Mouse (Mus musculus): ENCODE results near the gene Moxd1.
A peak's percentile ranks its signal among the peaks of the same experiment; 100 is the strongest.

Gene Moxd1

GRCm38 (mm10) chr10:24223449-24224143, at the start of gene Moxd1:
TSS of gene Moxd1 (plus strand) at chr10:24223517.
- peak; percentile 36 for DNase-seq

- no peak for DNase-seq
These were observed 32.9 kb upstream of the Moxd1 start for GRCm38 (mm10) chr10:24190392-24190791.

- DNase-seq, result no peak
These were observed 31.3 kb upstream of the Moxd1 start for GRCm38 (mm10) chr10:24191977-24192376.

GRCm38 (mm10) chr10:24199303-24199702, 24.0 kb upstream of the Moxd1 start:
- DNase-seq, result no peak

GRCm38 (mm10) chr10:24200099-24200498, 23.2 kb upstream of the Moxd1 start:
- DNase-seq, result no peak

GRCm38 (mm10) chr10:24210075-24210474, 13.2 kb upstream of the Moxd1 start:
- no peak for DNase-seq

- DNase-seq, result no peak
These were observed 10.0 kb upstream of the Moxd1 start for GRCm38 (mm10) chr10:24213297-24213696.

GRCm38 (mm10) chr10:24217558-24218268, 5.6 kb upstream of the Moxd1 start:
- DNase-seq, result no peak

GRCm38 (mm10) chr10:24220931-24221330, 2.4 kb upstream of the Moxd1 start:
- DNase-seq, result no peak

GRCm38 (mm10) chr10:24222911-24223310, 406 bp upstream of the Moxd1 start:
- DNase-seq, result no peak

- no peak for DNase-seq
These were observed 1.3 kb downstream of the Moxd1 start for GRCm38 (mm10) chr10:24224591-24224990.

GRCm38 (mm10) chr10:24228318-24229183, 5.2 kb downstream of the Moxd1 start:
- no peak for DNase-seq

- no peak for DNase-seq
These were observed 9.0 kb downstream of the Moxd1 start for GRCm38 (mm10) chr10:24232281-24232680.

- DNase-seq, result no peak
These were observed 12.3 kb downstream of the Moxd1 start for GRCm38 (mm10) chr10:24235426-24236283.

- DNase-seq, result no peak
These were observed 23.5 kb downstream of the Moxd1 start for GRCm38 (mm10) chr10:24246815-24247214.

- no peak for DNase-seq
These were observed 24.8 kb downstream of the Moxd1 start for GRCm38 (mm10) chr10:24248116-24248515.

GRCm38 (mm10) chr10:24251631-24252030, 28.3 kb downstream of the Moxd1 start:
- DNase-seq, result no peak

GRCm38 (mm10) chr10:24258150-24258549, 34.8 kb downstream of the Moxd1 start:
- no peak for DNase-seq

- DNase-seq, result no peak
These were observed 35.6 kb downstream of the Moxd1 start for GRCm38 (mm10) chr10:24258885-24259284.

GRCm38 (mm10) chr10:24259794-24260590, 36.7 kb downstream of the Moxd1 start:
- DNase-seq, result no peak

- DNase-seq, result no peak
These were observed 44.2 kb downstream of the Moxd1 start for GRCm38 (mm10) chr10:24267520-24267919.
